Mouse (Mus musculus): ENCODE measurements around the gene Slc35a1. TPM values are rescaled to one million over a fixed set of nuclear protein-coding genes. Genes with fewer than 3 reads are reported as not detected.
A peak's percentile ranks its signal among the peaks of the same experiment; 100 is the strongest.

Slc35a1 gene
- polyA plus RNA-seq, 1 experiment, result 22.1 TPM

GRCm38 (mm10) chr4:34637386-34637785 is 49.9 kb downstream of the Slc35a1 start:
- no peaks in the 10 kb centered on the region for H3K4me1 ChIP-seq (ENCODE audit: control insufficient read depth, insufficient read depth, low read length)
- no peaks in the 10 kb centered on the region for H3K27me3 ChIP-seq (replicated peaks; ENCODE audit: control insufficient read depth, insufficient read depth, low read length)
- WGBS, result 77% methylated on average over 7 of the region's 7 CpGs
- peaks cover 2% of the 10 kb centered on the region; the same call in 1 of the 2 replicates for H3K36me3 ChIP-seq (ENCODE audit: control insufficient read depth, insufficient read depth, low read length)
- no peak for DNase-seq
- TF ChIP-seq POLR2A (IDR thresholded peaks at IDR 0.05; ENCODE audit: low read depth, low read length) (no peak), CTCF (conservative IDR thresholded peaks at IDR 0.05; ENCODE audit: insufficient read depth, insufficient read length, low read depth, low read length) (no peak)
- H3K4me3 ChIP-seq (ENCODE audit: insufficient read depth, low read depth, low read length), result no peak overlapping the region
- no peak overlapping the region for H3K27ac ChIP-seq (ENCODE audit: insufficient read depth, low read depth, low read length)

DNA sequence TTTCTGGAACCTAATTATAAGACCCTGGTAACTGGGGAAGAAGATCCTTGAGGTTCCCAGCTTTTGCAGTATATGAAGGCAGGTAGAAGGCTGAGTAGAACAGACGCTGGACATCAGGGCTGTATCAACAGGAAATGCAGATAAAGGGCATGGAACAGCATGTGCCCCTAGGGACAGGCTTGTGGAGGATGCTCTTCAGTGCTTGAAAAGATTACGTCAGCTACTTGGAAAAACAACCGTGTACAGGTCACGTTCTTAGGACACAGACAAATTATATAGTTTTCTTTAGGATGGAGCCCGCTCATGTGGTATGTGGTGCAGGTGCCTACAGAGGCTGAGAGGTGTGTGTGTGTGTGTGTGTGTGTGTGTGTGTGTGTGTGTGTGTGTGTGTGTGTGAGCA is 51.2 kb downstream of the Slc35a1 start:
- peaks cover 1% of the 10 kb centered on the region; the same call in 1 of the 2 replicates for H3K36me3 ChIP-seq (ENCODE audit: control insufficient read depth, insufficient read depth, low read length)
- DNase-seq, result no peak
- H3K27me3 ChIP-seq (replicated peaks; ENCODE audit: control insufficient read depth, insufficient read depth, low read length), result no peaks in the 10 kb centered on the region
- WGBS, result 78% methylated on average over 5 of the region's 5 CpGs
- TF ChIP-seq CTCF (conservative IDR thresholded peaks at IDR 0.05; ENCODE audit: insufficient read depth, insufficient read length, low read depth, low read length), result no peak
- no peak for TF ChIP-seq POLR2A (IDR thresholded peaks at IDR 0.05; ENCODE audit: low read depth, low read length)
- no peak overlapping the region for H3K27ac ChIP-seq (ENCODE audit: insufficient read depth, low read depth, low read length)
- H3K4me3 ChIP-seq (ENCODE audit: insufficient read depth, low read depth, low read length), result no peak overlapping the region
- H3K4me1 ChIP-seq (ENCODE audit: control insufficient read depth, insufficient read depth, low read length), result no peaks in the 10 kb centered on the region

DNA sequence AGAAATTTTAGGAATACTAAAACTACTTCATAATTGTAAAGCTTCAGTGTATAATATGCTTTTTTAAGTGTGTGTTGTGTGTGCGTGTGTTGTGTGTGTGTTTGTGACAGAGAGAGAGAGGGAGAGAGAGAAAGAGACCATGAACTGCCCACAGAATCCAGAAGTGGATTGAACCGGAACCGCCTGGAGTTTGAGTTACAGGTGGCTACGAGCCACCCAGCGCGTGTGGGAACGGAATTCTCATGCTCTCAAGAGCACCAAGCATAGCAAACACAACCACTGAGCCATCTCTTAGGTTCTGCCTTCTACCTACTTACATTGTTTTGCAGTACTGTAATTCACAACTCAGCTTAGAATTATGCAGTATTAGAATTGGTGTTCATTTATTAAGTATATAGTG is 53.1 kb downstream of the Slc35a1 start:
- WGBS, result 36% methylated on average over 7 of the region's 7 CpGs
- H3K4me3 ChIP-seq (ENCODE audit: insufficient read depth, low read depth, low read length), result no peak overlapping the region
- no peak for TF ChIP-seq CTCF (conservative IDR thresholded peaks at IDR 0.05; ENCODE audit: insufficient read depth, insufficient read length, low read depth, low read length)
- no peak for TF ChIP-seq POLR2A (IDR thresholded peaks at IDR 0.05; ENCODE audit: low read depth, low read length)
- peaks cover 3% of the 10 kb centered on the region; the same call in 1 of the 2 replicates for H3K4me1 ChIP-seq (ENCODE audit: control insufficient read depth, insufficient read depth, low read length)
- no peaks in the 10 kb centered on the region for H3K27me3 ChIP-seq (replicated peaks; ENCODE audit: control insufficient read depth, insufficient read depth, low read length)
- no peak overlapping the region for H3K27ac ChIP-seq (ENCODE audit: insufficient read depth, low read depth, low read length)
- peaks cover 1% of the 10 kb centered on the region; the same call in 1 of the 2 replicates for H3K36me3 ChIP-seq (ENCODE audit: control insufficient read depth, insufficient read depth, low read length)
- peak; percentile 56 for DNase-seq

GRCm38 (mm10) chr4:34629956-34630355 is 57.3 kb downstream of the Slc35a1 start:
- WGBS, result 63% methylated on average over 1 of the region's 1 CpGs
- TF ChIP-seq CTCF (conservative IDR thresholded peaks at IDR 0.05; ENCODE audit: insufficient read depth, insufficient read length, low read depth, low read length) (no peak), POLR2A (IDR thresholded peaks at IDR 0.05; ENCODE audit: low read depth, low read length) (no peak)
- H3K36me3 ChIP-seq (ENCODE audit: control insufficient read depth, insufficient read depth, low read length), result peaks cover 1% of the 10 kb centered on the region; the same call in 1 of the 2 replicates
- peak; percentile 82 for DNase-seq
- H3K27me3 ChIP-seq (replicated peaks; ENCODE audit: control insufficient read depth, insufficient read depth, low read length), result no peaks in the 10 kb centered on the region
- no peak overlapping the region for H3K4me3 ChIP-seq (ENCODE audit: insufficient read depth, low read depth, low read length)
- peaks cover 3% of the 10 kb centered on the region; the same call in 1 of the 2 replicates for H3K4me1 ChIP-seq (ENCODE audit: control insufficient read depth, insufficient read depth, low read length)
- no peak overlapping the region; the same call in 1 of the 2 replicates for H3K27ac ChIP-seq (ENCODE audit: insufficient read depth, low read depth, low read length)

- no peak overlapping the region for H3K4me3 ChIP-seq (ENCODE audit: insufficient read depth, low read depth, low read length)
- no peak for DNase-seq
- TF ChIP-seq CTCF (conservative IDR thresholded peaks at IDR 0.05; ENCODE audit: insufficient read depth, insufficient read length, low read depth, low read length), result no peak
- no peak for TF ChIP-seq POLR2A (IDR thresholded peaks at IDR 0.05; ENCODE audit: low read depth, low read length)
- H3K4me1 ChIP-seq (ENCODE audit: control insufficient read depth, insufficient read depth, low read length), result peaks cover 3% of the 10 kb centered on the region; the same call in 1 of the 2 replicates
- H3K36me3 ChIP-seq (ENCODE audit: control insufficient read depth, insufficient read depth, low read length), result peaks cover 1% of the 10 kb centered on the region; the same call in 1 of the 2 replicates
- no peak overlapping the region for H3K27ac ChIP-seq (ENCODE audit: insufficient read depth, low read depth, low read length)
- H3K27me3 ChIP-seq (replicated peaks; ENCODE audit: control insufficient read depth, insufficient read depth, low read length), result no peaks in the 10 kb centered on the region
- WGBS, result 77% methylated on average over 6 of the region's 6 CpGs
These were observed 60.8 kb downstream of the Slc35a1 start for GRCm38 (mm10) chr4:34626401-34626800.

DNA sequence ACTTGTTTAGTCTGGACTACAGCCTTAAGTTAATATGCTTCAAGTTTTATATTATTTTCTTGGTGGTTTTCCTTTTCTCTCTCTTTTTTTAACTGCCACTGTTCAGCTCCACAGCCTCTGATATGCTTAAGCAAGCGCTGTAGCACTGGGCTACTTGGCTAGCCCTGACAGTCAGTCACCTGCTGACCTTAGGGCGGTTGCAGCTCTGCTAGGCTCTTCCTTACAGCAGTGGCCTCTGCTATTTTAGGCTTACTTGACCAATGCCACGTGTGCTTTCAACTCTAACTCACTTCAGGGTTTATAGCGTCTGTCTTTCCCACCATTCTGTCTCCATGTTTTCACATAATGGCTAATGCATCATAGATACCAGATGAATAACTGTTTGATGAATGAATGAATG is 61.7 kb downstream of the Slc35a1 start:
- DNase-seq, result peak; percentile 19
- no peak for TF ChIP-seq CTCF (conservative IDR thresholded peaks at IDR 0.05; ENCODE audit: insufficient read depth, insufficient read length, low read depth, low read length)
- TF ChIP-seq POLR2A (IDR thresholded peaks at IDR 0.05; ENCODE audit: low read depth, low read length), result no peak
- peaks cover 1% of the 10 kb centered on the region; the same call in 1 of the 2 replicates for H3K36me3 ChIP-seq (ENCODE audit: control insufficient read depth, insufficient read depth, low read length)
- H3K4me1 ChIP-seq (ENCODE audit: control insufficient read depth, insufficient read depth, low read length), result peaks cover 3% of the 10 kb centered on the region; the same call in 1 of the 2 replicates
- no peak overlapping the region for H3K4me3 ChIP-seq (ENCODE audit: insufficient read depth, low read depth, low read length)
- no peaks in the 10 kb centered on the region for H3K27me3 ChIP-seq (replicated peaks; ENCODE audit: control insufficient read depth, insufficient read depth, low read length)
- WGBS, result 57% methylated on average over 4 of the region's 4 CpGs
- no peak overlapping the region for H3K27ac ChIP-seq (ENCODE audit: insufficient read depth, low read depth, low read length)

DNA sequence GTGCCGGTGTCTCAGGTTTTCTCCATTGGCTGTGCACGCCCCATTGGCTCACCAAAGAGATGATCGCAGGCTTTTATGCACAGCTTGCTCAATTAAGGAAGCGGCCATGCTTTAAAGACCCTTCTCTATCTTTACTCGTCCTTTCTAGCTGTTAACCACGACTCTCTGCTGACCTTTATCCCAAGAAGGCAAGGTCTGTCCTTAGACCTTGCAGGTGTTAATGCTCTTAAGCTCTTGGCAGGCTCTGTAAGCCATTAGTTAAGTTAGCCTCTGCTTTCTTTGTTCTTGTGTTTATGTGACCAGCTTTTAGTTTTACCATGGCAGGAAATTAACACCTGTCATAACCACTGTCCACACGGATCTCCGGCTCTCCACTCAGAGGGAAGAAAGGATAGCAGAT is 71.1 kb downstream of the Slc35a1 start:
- peaks cover 6% of the 10 kb centered on the region; the same call in 1 of the 2 replicates for H3K4me1 ChIP-seq (ENCODE audit: control insufficient read depth, insufficient read depth, low read length)
- DNase-seq, result peak; percentile 66
- peak overlapping the region; percentile 80 for H3K4me3 ChIP-seq (ENCODE audit: insufficient read depth, low read depth, low read length)
- no peaks in the 10 kb centered on the region for H3K27me3 ChIP-seq (replicated peaks; ENCODE audit: control insufficient read depth, insufficient read depth, low read length)
- 36% methylated on average over 8 of the region's 8 CpGs for WGBS
- H3K36me3 ChIP-seq (ENCODE audit: control insufficient read depth, insufficient read depth, low read length), result no peaks in the 10 kb centered on the region
- peak overlapping the region; percentile 75 for H3K27ac ChIP-seq (ENCODE audit: insufficient read depth, low read depth, low read length)
- no peak for TF ChIP-seq POLR2A (IDR thresholded peaks at IDR 0.05; ENCODE audit: low read depth, low read length)
- TF ChIP-seq CTCF (conservative IDR thresholded peaks at IDR 0.05; ENCODE audit: insufficient read depth, insufficient read length, low read depth, low read length), result no peak
